Mouse (Mus musculus) lung, embryonic 15.5 days (tissue): ENCODE data around the gene Mapk11. TPM values are rescaled to one million over a fixed set of nuclear protein-coding genes. Genes with fewer than 3 reads are reported as not detected.

ENCODE experiments used
- ATAC-seq: fragments of 200-750 bp; cut with Nextera tagmentation; 2 replicates; pipeline ENCODE4 v1.8.0; 2017; ENCODE audit warnings: moderate number of reproducible peaks, borderline replicate concordance; ENCODE audit not compliant: low FRiP score, low TSS enrichment; ENCODE audit errors: extremely low read depth
- H3K27ac ChIP-seq: fragments of 300-500 bp; sonication (generic); 2 replicates; pipeline ENCODE4 v1.5.1; 2015; ENCODE audit warnings: moderate library complexity, mild to moderate bottlenecking, inconsistent platforms
- H3K27me3 ChIP-seq: fragments of 300-500 bp; sonication (generic); 2 replicates; pipeline ENCODE4 v1.6.1; 2015; ENCODE audit warnings: inconsistent platforms
- H3K36me3 ChIP-seq: fragments of 300-500 bp; sonication (generic); 2 replicates; pipeline ENCODE4 v1.6.1; 2015; ENCODE audit warnings: inconsistent platforms
- H3K4me1 ChIP-seq: fragments of 300-500 bp; sonication (generic); 2 replicates; pipeline ENCODE4 v1.6.1; 2015; ENCODE audit warnings: inconsistent platforms
- H3K4me2 ChIP-seq: fragments of 300-500 bp; sonication (generic); 2 replicates; pipeline ENCODE4 v1.6.1; 2015; ENCODE audit warnings: inconsistent platforms, mild to moderate bottlenecking, moderate library complexity
- H3K4me3 ChIP-seq: fragments of 300-500 bp; sonication (generic); 2 replicates; pipeline ENCODE4 v1.5.1; 2015; ENCODE audit warnings: mild to moderate bottlenecking, inconsistent platforms
- H3K9ac ChIP-seq: fragments of 300-500 bp; sonication (generic); 2 replicates; pipeline ENCODE4 v1.6.1; 2015; ENCODE audit warnings: inconsistent platforms
- H3K9me3 ChIP-seq: fragments of 300-500 bp; sonication (generic); 2 replicates; pipeline ENCODE4 v1.6.1; 2016; ENCODE audit warnings: inconsistent platforms
- WGBS: fragments of 180-500 bp; shearing (Covaris S2); methylation state at CpG from one replicate; pipeline ENCODE4 v1.1.7; 2015; 5-methylcytosine and 5-hydroxymethylcytosine counted together
- polyA plus RNA-seq: library from polyadenylated mRNA; unstranded; fragments of >200 nt; fragmentation: Nextera tagmentation; extraction: Ambion mirVana; gene quantifications from 2 replicates; pipeline ENCODE4 v1.2.1, GENCODE M21; 2015

Mapk11 gene
- polyA plus RNA-seq, 1 experiment from 2014 or later: 12.6 TPM

DNA sequence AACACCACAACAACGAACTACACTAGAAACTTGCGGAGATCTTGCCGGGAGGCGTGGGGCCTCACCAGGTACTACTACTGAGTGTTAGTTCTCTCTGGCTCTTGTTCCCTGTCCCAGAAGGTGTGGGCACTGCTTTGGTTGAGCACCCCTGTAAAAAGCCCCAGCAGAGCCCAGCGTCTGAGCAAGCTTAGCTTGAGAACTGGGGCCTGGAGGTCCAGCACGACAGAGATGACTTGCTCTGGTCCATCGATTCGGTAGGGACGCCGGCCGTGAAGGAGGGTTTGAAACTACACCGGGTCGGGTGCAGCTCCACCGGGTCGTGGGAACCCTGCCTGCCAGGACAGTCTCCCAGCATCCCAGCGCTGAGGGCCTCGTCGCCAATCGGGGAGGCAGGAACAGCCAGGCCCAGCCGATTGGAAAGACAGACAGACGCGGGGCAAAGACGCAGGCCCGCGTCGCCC lies 30.7 kb upstream of the Mapk11 start:
- Histone ChIP-seq H3K27ac (peak overlapping the region; percentile 96), H3K9ac (peak overlapping the region; percentile 85), H3K36me3 (no peaks in the 10 kb centered on the region), H3K4me3 (peak overlapping the region; percentile 87), H3K4me1 (peaks cover 63% of the 10 kb centered on the region), H3K4me2 (peak overlapping the region; percentile 96), H3K9me3 (no peaks in the 10 kb centered on the region), H3K27me3 (no peaks in the 10 kb centered on the region)
- 0% methylated on average over 21 of the region's 26 CpGs for WGBS
- 0 out of 2 replicates have a peak, but pooled peaks have one; percentile 0 for ATAC-seq

DNA sequence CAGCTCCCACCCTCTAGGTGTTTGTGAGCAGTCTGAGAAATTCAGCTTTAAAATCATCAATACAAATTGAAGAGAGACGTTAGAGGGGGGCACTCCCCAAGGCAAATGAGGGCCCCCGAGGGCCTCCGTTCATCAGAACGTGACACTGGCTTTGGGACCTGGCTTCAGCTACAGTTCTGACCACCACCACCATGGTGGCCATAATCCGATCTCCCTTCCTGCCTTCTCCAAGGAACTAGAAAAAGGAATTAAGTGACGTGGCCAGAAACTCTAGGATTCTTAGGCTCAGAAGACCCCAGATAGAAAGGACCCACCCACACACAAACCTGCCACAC lies 30.2 kb upstream of the Mapk11 start:
- WGBS: 5% methylated on average over 6 of the region's 6 CpGs
- H3K36me3 ChIP-seq: no peaks in the 10 kb centered on the region
- no peaks in the 10 kb centered on the region for H3K9me3 ChIP-seq
- H3K27me3 ChIP-seq: no peaks in the 10 kb centered on the region
- peak overlapping the region; percentile 85 for H3K9ac ChIP-seq
- H3K27ac ChIP-seq: peak overlapping the region; percentile 96
- peak overlapping the region; percentile 96 for H3K4me2 ChIP-seq
- H3K4me3 ChIP-seq: peak overlapping the region; percentile 87
- no peak for ATAC-seq
- peaks cover 69% of the 10 kb centered on the region for H3K4me1 ChIP-seq

DNA sequence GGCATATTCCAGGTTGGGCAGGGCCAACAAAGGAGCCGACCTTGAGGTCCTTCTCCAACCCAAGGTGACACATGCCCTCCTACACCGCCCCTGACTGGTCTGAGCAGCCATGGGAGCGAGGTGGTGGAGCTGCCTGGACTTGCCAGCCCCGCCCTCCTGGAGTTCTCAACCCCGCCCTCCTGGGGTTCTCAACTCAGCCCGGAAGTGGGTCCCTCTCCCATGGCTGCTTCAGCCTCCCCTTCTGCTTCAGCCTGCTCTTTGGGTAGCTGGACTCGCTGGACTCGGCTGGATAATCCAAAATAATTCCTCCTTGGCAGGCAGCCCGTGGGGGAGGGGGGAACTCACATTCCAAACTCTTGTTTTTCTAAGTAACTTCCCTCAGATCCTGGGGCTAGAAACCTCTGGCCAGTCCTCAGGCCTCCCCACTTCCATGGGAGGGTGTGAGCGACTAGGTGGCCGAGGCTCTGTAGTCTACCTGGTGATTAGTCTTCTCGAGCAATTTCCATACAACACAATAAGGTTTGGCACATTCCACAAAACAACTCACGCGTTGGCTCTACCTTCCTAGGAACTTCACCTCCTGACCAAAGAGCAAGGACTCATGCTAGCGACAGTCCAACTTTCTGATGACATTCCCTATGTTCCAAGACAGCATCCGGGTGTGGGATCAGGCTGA lies 29.7 kb upstream of the Mapk11 start:
- Histone ChIP-seq H3K36me3 (no peaks in the 10 kb centered on the region), H3K27me3 (no peaks in the 10 kb centered on the region), H3K27ac (peak overlapping the region; percentile 96), H3K4me3 (peak overlapping the region; percentile 87), H3K9me3 (no peaks in the 10 kb centered on the region), H3K9ac (peak overlapping the region; percentile 85), H3K4me1 (peaks cover 74% of the 10 kb centered on the region), H3K4me2 (peak overlapping the region; percentile 96)
- WGBS: 1% methylated on average over 16 of the region's 16 CpGs
- peak; percentile 56 for ATAC-seq

DNA sequence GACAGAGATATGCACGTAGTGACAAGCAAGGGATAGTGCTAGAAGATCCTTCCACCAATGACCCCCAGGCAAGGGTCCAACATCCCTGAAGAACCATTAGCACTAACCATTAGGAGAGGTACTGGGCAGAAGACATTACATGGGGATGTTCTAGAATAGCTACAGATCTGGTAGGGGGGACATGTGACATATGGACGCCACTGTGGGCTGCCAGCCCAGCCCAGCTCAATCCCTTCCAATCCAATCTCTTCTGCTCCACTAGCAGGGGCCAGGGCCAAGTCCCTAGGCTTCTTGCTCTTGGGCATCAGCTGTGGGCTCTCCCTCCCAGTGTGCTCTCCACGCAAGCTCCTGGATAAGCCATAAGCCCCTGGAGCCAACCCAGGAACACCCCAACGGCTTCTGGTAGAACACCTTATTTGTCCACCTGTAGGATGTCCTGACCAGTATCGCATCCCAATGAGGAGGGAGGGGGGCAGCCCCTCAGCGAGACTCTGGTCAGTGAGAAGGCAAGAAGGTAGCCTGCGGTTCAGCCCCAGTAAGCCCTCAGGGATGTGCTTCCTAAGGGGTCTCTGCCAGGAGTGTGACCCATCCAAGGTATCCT lies 28.9 kb upstream of the Mapk11 start:
- ATAC-seq: no peak
- H3K9ac ChIP-seq: peak overlapping the region; percentile 85

DNA sequence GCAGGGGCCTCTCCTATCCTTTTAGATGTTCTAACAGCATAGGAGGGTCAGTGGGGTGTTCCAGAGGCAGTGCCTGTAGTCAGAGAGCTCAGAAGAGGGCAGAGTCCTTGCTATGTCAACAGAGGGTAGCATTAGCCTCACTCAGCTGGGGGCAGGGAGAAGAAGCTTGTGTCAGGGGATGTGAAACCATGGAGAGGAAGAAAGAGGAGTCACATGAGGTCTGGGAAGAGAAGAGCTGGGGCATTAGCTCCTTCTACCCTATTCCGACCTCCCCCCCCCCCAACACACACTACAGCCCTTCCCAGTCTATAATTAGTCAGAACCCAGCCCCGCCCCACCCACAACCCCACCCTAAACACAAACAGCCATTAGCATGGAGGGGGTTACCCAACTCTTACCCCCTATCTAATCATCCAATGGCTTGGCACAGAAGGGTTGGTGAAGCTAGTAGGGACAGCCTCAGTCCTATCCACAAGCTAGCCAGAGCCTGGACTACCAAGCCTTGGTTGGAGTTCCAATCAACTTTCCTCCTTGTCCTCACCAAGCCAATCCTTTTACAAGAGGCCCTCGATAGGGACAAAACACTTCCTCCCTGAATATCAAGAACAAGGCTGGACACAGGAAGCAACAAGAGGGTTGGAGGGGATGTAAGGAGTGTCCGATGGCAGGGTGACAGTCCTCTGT lies 28.3 kb upstream of the Mapk11 start:
- Histone ChIP-seq H3K27me3 (no peaks in the 10 kb centered on the region), H3K9me3 (no peaks in the 10 kb centered on the region), H3K27ac (peak overlapping the region; percentile 96), H3K4me3 (peak overlapping the region; percentile 87; the same call in 1 of the 2 replicates), H3K9ac (no peak overlapping the region), H3K4me1 (peaks cover 86% of the 10 kb centered on the region), H3K4me2 (peak overlapping the region; percentile 96), H3K36me3 (no peaks in the 10 kb centered on the region)
- no peak for ATAC-seq
- WGBS: 57% methylated on average over 4 of the region's 4 CpGs

More for the DNA sequence above, 28.9 kb upstream of the Mapk11 start:
- WGBS: 61% methylated on average over 7 of the region's 7 CpGs
- no peaks in the 10 kb centered on the region for H3K36me3 ChIP-seq
- peak overlapping the region; percentile 96 for H3K27ac ChIP-seq
- peak overlapping the region; percentile 87 for H3K4me3 ChIP-seq
- no peaks in the 10 kb centered on the region for H3K27me3 ChIP-seq
- H3K9me3 ChIP-seq: no peaks in the 10 kb centered on the region
- peaks cover 81% of the 10 kb centered on the region for H3K4me1 ChIP-seq
- peak overlapping the region; percentile 96 for H3K4me2 ChIP-seq

DNA sequence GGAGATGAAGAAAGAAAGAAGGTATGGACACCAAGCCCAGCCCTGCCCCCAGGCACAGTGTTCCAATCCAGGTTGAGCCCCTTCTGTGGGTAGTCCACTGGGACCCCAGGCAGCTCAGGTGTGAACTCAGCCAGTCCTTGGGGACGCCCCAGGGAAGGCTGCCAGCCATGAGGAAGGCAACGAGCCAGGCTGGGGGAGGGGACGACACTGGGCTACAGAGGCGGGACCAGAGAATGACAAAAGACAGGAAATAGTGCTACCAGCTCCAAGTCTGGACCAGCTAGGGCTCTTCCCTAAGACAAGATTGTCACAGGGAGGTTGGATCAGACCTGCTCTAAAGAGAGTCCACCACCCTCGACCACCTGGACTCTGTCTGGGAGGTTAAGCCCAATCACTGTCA lies 27.7 kb upstream of the Mapk11 start:
- no peaks in the 10 kb centered on the region for H3K36me3 ChIP-seq
- peak overlapping the region; percentile 1; the same call in 1 of the 2 replicates for H3K9ac ChIP-seq
- ATAC-seq: no peak
- no peak overlapping the region; the same call in 1 of the 2 replicates for H3K4me3 ChIP-seq
- H3K4me2 ChIP-seq: peak overlapping the region; percentile 96
- WGBS: 8% methylated on average over 5 of the region's 5 CpGs
- no peaks in the 10 kb centered on the region for H3K9me3 ChIP-seq
- H3K27me3 ChIP-seq: no peaks in the 10 kb centered on the region
- peak overlapping the region; percentile 96 for H3K27ac ChIP-seq
- peaks cover 86% of the 10 kb centered on the region for H3K4me1 ChIP-seq

DNA sequence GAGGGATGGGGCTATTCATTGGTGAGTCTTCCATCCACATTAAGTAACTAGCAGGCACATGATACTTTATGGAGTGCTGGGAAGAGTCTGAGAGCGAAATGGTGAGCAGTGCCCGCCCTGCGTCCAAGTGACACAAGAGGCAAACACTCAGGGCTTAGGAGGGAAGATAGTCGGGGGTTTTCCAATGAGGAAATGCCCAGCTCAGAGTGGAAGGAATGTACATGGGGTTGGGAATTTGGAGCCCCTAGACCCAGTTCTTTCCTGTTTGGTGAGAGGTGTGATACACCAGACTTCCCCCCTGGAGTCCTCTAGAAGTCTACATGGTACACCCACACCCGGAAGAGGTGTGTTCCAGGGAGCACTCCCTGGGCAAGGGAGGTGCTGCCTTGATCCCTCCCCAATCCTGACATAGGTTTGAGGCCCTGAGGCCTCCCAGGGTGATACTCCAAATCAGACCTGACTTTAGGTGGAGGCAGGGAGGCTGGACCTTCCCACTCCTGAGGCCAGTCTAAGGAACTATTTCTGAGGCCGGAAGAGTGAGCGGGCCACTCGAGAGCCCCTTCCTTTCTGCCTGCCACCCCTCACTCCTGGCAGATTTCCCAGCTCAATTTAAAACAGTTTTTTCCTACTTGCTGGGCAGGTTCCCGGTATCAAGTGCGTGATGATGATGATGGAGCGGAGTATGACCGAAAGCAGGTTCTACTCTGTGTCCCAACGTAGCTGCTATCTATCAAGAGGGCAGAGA lies 26.2 kb upstream of the Mapk11 start:
- Histone ChIP-seq H3K27me3 (no peaks in the 10 kb centered on the region), H3K36me3 (no peaks in the 10 kb centered on the region), H3K4me3 (no peak overlapping the region), H3K27ac (peak overlapping the region; percentile 69), H3K9me3 (no peaks in the 10 kb centered on the region), H3K9ac (no peak overlapping the region), H3K4me1 (peaks cover 88% of the 10 kb centered on the region), H3K4me2 (peak overlapping the region; percentile 27)
- ATAC-seq: no peak
- 41% methylated on average over 13 of the region's 13 CpGs for WGBS

DNA sequence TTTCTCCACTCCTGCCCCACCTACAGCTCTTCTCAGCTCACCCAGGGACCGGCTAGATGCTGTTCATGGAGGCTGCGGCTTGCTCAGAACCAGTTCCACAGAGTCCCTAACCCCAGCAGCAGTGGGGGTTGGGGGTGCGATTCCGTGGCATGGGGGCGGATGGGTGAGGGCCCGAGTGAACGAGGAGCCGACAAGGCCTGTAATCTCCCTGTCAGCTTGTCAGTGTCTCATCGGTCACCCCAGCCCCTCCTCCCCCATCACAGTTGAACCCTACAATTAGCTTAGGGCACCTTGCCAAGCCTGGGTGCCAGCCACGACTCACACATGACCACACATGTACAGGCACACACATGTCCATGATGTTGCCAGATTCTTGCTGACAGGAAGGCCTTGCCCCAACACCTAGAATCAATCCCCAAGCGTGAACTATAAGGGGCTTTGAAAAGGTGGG lies 25.5 kb upstream of the Mapk11 start:
- no peaks in the 10 kb centered on the region for H3K36me3 ChIP-seq
- peaks cover 95% of the 10 kb centered on the region for H3K4me1 ChIP-seq
- H3K4me2 ChIP-seq: 0 out of 2 replicates have a peak overlapping the region, but pooled peaks have one; percentile 99
- H3K27ac ChIP-seq: peak overlapping the region; percentile 69; the same call in 1 of the 2 replicates
- H3K9me3 ChIP-seq: no peaks in the 10 kb centered on the region
- 42% methylated on average over 11 of the region's 11 CpGs for WGBS
- no peak overlapping the region for H3K4me3 ChIP-seq
- no peak overlapping the region for H3K9ac ChIP-seq
- ATAC-seq: no peak
- no peaks in the 10 kb centered on the region for H3K27me3 ChIP-seq

DNA sequence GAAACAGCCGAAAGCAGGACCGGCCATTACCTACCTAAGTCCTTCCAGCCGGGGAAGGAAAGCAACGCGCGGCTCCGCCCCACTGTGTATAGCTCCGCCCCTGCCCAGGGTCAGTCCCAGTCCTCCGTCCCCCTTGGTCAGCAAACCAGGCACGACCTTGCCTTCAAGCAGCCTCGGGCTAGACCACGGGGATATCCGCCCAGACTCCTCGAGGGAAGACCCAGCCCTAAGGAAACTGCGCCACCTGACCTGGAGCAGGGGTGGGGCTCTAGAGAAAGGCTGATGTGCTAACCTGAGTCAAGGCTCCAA lies 24.4 kb upstream of the Mapk11 start:
- peak overlapping the region; percentile 53 for H3K4me3 ChIP-seq
- H3K9ac ChIP-seq: peak overlapping the region; percentile 65
- peak overlapping the region; percentile 99 for H3K4me2 ChIP-seq
- 0 out of 2 replicates have a peak overlapping the region, but pooled peaks have one; percentile 9 for H3K27ac ChIP-seq
- H3K36me3 ChIP-seq: no peaks in the 10 kb centered on the region
- 1% methylated on average over 15 of the region's 15 CpGs for WGBS
- peaks cover 100% of the 10 kb centered on the region for H3K4me1 ChIP-seq
- H3K9me3 ChIP-seq: no peaks in the 10 kb centered on the region
- peak; percentile 29; the same call in 1 of the 2 replicates for ATAC-seq
- no peaks in the 10 kb centered on the region for H3K27me3 ChIP-seq

DNA sequence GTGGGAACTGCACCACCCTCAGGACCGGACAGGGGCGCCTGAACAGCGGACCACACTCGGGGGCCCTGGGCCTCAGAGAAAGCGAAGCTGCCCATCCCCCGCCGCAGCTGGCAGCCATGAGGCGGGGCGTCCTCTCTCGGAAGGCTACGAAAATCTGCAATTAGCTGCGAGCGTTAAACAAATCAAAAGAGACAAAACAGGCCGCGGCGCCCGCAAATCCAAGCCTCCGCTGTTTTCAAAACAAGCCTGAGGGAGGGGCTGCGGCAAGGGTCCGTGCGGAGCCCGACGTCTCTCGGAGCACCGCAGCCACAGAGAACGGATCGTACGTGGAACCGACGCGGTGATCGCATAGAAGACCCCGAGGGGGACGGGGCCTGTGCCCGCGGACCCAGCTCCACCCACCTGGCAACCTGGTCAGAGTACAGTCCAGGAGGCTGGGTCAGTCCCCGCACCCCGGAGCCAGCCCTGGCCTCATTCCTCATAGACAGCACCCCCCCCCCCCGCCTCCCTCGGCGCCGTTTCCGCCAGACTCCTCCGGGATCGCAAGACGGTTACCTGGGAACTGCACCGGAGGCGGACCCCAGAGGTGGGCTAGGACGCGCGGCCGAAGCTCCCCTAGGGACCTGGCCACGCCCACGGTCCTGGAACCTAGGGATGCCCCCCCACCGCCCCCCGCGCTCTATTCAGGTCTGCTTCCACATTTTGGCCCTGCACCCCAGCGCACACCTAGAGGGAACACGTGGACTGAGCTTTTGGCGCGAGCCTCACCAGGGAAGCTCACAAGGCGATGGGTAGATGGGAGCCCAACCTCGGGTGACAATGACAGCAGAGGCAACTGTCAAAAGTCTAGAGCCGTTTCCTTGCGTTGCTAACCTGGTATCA lies 23.8 kb upstream of the Mapk11 start:
- ATAC-seq: 0 out of 2 replicates have a peak, but pooled peaks have one; percentile 3
- WGBS: under 1% methylated on average over 64 of the region's 65 CpGs

More for the DNA sequence above, 23.8 kb upstream of the Mapk11 start:
- Histone ChIP-seq H3K36me3 (peaks cover 2% of the 10 kb centered on the region), H3K9ac (peak overlapping the region; percentile 65), H3K27me3 (no peaks in the 10 kb centered on the region), H3K4me1 (peaks cover 97% of the 10 kb centered on the region), H3K4me2 (peak overlapping the region; percentile 99), H3K4me3 (peak overlapping the region; percentile 53), H3K27ac (peak overlapping the region; percentile 46), H3K9me3 (no peaks in the 10 kb centered on the region)
